ENCODE assay signal across 18 mouse cellular contexts in genomic region chr8:81761466-81761865, GRCm38 (mm10).
DNase-seq lines count a peak whose midpoint lies in the region; ATAC-seq lines count a peak whose summit lies in the region.
"Had no signal": no experiment of that assay in that cellular context is flagged by ENCODE, and none has a peak within 500 bp of the region (broad histone marks: within the 10 kb centered on the region; RNA-seq: fewer than 3 reads in every experiment).

No protein-coding gene starts in this region.

- peak; percentile 77 for DNase-seq in CD4-positive helper T cell, adult 2 months (ENCODE audit: low read depth, low spot score)
- DNase-seq in CD4-positive, CD25-positive, alpha-beta regulatory T cell, adult 2 months (ENCODE audit: low read depth, low spot score): peak; percentile 68
- peak; percentile 82 for DNase-seq in naive thymus-derived CD4-positive, alpha-beta T cell, adult 2 months (ENCODE audit: low read depth)
- DNase-seq in cerebellum, adult 18-20 months: no peak
- no peak for DNase-seq in cerebellum, adult 11 months
- DNase-seq: adrenal gland, postnatal 10 days; cerebellum, adult 11-12 months; cerebellum, adult 9-10 months; cerebellum, postnatal 14 days; gastrocnemius, postnatal 25 days; heart, adult 18-20 months; heart, postnatal 10 days; heart, postnatal 4 days; kidney, adult 11 months had no signal

- ATAC-seq in activated CD4-positive, CD25-positive, alpha-beta regulatory T cell, adult 4 months: peak; percentile 42
- ATAC-seq: forebrain, embryonic 15.5 days; hindbrain, postnatal 0 days; intestine, embryonic 15.5 days had no signal

Comparison
In these comparisons a context has a peak if more than half of its experiments do, and no peak if none do; other contexts are left out.
1. DNase-seq: peak in CD4-positive helper T cell, adult 2 months (single experiment), CD4-positive, CD25-positive, alpha-beta regulatory T cell, adult 2 months (single experiment) and naive thymus-derived CD4-positive, alpha-beta T cell, adult 2 months (single experiment); none in cerebellum, adult 18-20 months (0 of 2) and cerebellum, adult 11 months (single experiment).